Mouse (Mus musculus): ENCODE data around the gene Dda1. TPM values are rescaled to one million over a fixed set of nuclear protein-coding genes. Genes with fewer than 3 reads are reported as not detected.
"Not testable (repeated sequence)": the region's sequence is repeated elsewhere in the genome, so short reads cannot be mapped to it uniquely, and the experiment has no call there.

The Dda1 gene
- total RNA-seq (2014; rRNA removed) (191 and 195 TPM in 2 replicates), polyA plus RNA-seq (2015; fragmentation: Nextera tagmentation; extraction: Ambion mirVana) (241 and 246 TPM in 2 replicates)

GRCm38 (mm10) chr8:71468916-71469315 lies at the start of gene Dda1:
TSS of gene Dda1 (plus strand) at chr8:71469199.
- under 1% methylated on average over 36 of the region's 52 CpGs for WGBS
- no peak for TF ChIP-seq CTCF (IDR thresholded peaks at IDR 0.05; ENCODE audit: low read depth)
- DNase-seq (ENCODE audit: low spot score) (peak; percentile 100), ATAC-seq (peak; percentile 90)
- H3K9me3 ChIP-seq (ENCODE audit: low read length) = no peaks in the 10 kb centered on the region
- peak within 1 kb of the TSS; percentile 80 for H3K27ac ChIP-seq
- H3K36me3 ChIP-seq (ENCODE audit: insufficient read depth, low read length) = peaks cover 22% of the 10 kb centered on the region; the same call in 1 of the 2 replicates
- H3K4me3 ChIP-seq (ENCODE audit: low read length) = peak within 1 kb of the TSS; percentile 73
- peak within 1 kb of the TSS; percentile 81 for H3K4me2 ChIP-seq (ENCODE audit: low read depth, low read length)
- no peaks in the 10 kb centered on the region for H3K27me3 ChIP-seq (ENCODE audit: insufficient read depth, low read length)
- peak within 1 kb of the TSS; percentile 73 for H3K9ac ChIP-seq (replicated peaks; ENCODE audit: low read length)
- peaks cover 4% of the 10 kb centered on the region; the same call in 1 of the 2 replicates for H3K4me1 ChIP-seq (ENCODE audit: insufficient read depth, low read length)

GRCm38 (mm10) chr8:71422121-71422520 lies 46.9 kb upstream of the Dda1 start:
- ATAC-seq (no peak), DNase-seq (ENCODE audit: low spot score) (no peak)
- no peaks in the 10 kb centered on the region for H3K36me3 ChIP-seq (ENCODE audit: insufficient read depth, low read length)
- H3K9me3 ChIP-seq (ENCODE audit: low read length) = 0 out of 2 replicates have a peak, but pooled peaks cover 7% of the 10 kb centered on the region
- H3K4me3 ChIP-seq (ENCODE audit: low read length) = no peak overlapping the region
- H3K4me2 ChIP-seq (ENCODE audit: low read depth, low read length) = no peak overlapping the region
- no peak overlapping the region for H3K9ac ChIP-seq (replicated peaks; ENCODE audit: low read length)
- no peaks in the 10 kb centered on the region for H3K27me3 ChIP-seq (ENCODE audit: insufficient read depth, low read length)
- TF ChIP-seq CTCF (IDR thresholded peaks at IDR 0.05; ENCODE audit: low read depth) = no peak
- H3K27ac ChIP-seq = no peak overlapping the region
- H3K4me1 ChIP-seq (ENCODE audit: insufficient read depth, low read length) = no peaks in the 10 kb centered on the region

GRCm38 (mm10) chr8:71432935-71433334 lies 36.1 kb upstream of the Dda1 start:
- not testable (repeated sequence) for H3K9ac ChIP-seq (replicated peaks; ENCODE audit: low read length)

GRCm38 (mm10) chr8:71437041-71437440 lies 32.0 kb upstream of the Dda1 start:
- TF ChIP-seq CTCF (IDR thresholded peaks at IDR 0.05; ENCODE audit: low read depth) = no peak
- Histone ChIP-seq H3K27me3 (ENCODE audit: insufficient read depth, low read length) (no peaks in the 10 kb centered on the region), H3K4me3 (ENCODE audit: low read length) (no peak overlapping the region), H3K36me3 (ENCODE audit: insufficient read depth, low read length) (no peaks in the 10 kb centered on the region), H3K9me3 (ENCODE audit: low read length) (no peaks in the 10 kb centered on the region), H3K27ac (no peak overlapping the region), H3K9ac (replicated peaks; ENCODE audit: low read length) (no peak overlapping the region), H3K4me1 (ENCODE audit: insufficient read depth, low read length) (no peaks in the 10 kb centered on the region), H3K4me2 (ENCODE audit: low read depth, low read length) (no peak overlapping the region)
- ATAC-seq (no peak), DNase-seq (ENCODE audit: low spot score) (no peak)
- WGBS = 44% methylated on average over 3 of the region's 3 CpGs

More at GRCm38 (mm10) chr8:71432935-71433334, 36.1 kb upstream of the Dda1 start:
- not testable (repeated sequence) for H3K4me3 ChIP-seq (ENCODE audit: low read length); H3K36me3 ChIP-seq (ENCODE audit: insufficient read depth, low read length); H3K27ac ChIP-seq; H3K4me1 ChIP-seq (ENCODE audit: insufficient read depth, low read length); H3K4me2 ChIP-seq (ENCODE audit: low read depth, low read length); DNase-seq (ENCODE audit: low spot score); H3K9me3 ChIP-seq (ENCODE audit: low read length); ATAC-seq; H3K27me3 ChIP-seq (ENCODE audit: insufficient read depth, low read length)
- WGBS = 66% methylated on average over 1 of the region's 1 CpGs

- H3K27ac ChIP-seq = no peak overlapping the region
- DNase-seq (ENCODE audit: low spot score) (peak; percentile 84), ATAC-seq (peak; percentile 69; the same call in 1 of the 2 replicates)
- WGBS = under 1% methylated on average over 7 of the region's 7 CpGs
- H3K4me3 ChIP-seq (ENCODE audit: low read length) = no peak overlapping the region
- peak; percentile 81 for TF ChIP-seq CTCF (IDR thresholded peaks at IDR 0.05; ENCODE audit: low read depth)
- no peaks in the 10 kb centered on the region for H3K4me1 ChIP-seq (ENCODE audit: insufficient read depth, low read length)
- no peak overlapping the region for H3K4me2 ChIP-seq (ENCODE audit: low read depth, low read length)
- H3K9ac ChIP-seq (replicated peaks; ENCODE audit: low read length) = no peak overlapping the region
- H3K9me3 ChIP-seq (ENCODE audit: low read length) = no peaks in the 10 kb centered on the region
- no peaks in the 10 kb centered on the region for H3K27me3 ChIP-seq (ENCODE audit: insufficient read depth, low read length)
- H3K36me3 ChIP-seq (ENCODE audit: insufficient read depth, low read length) = no peaks in the 10 kb centered on the region
These were observed 27.6 kb upstream of the Dda1 start for GRCm38 (mm10) chr8:71441404-71441803.

GRCm38 (mm10) chr8:71445096-71445495 lies 23.9 kb upstream of the Dda1 start:
- Histone ChIP-seq H3K27me3 (ENCODE audit: insufficient read depth, low read length) (no peaks in the 10 kb centered on the region), H3K4me1 (ENCODE audit: insufficient read depth, low read length) (no peaks in the 10 kb centered on the region), H3K9ac (replicated peaks; ENCODE audit: low read length) (no peak overlapping the region), H3K4me3 (ENCODE audit: low read length) (no peak overlapping the region), H3K36me3 (ENCODE audit: insufficient read depth, low read length) (no peaks in the 10 kb centered on the region), H3K27ac (no peak overlapping the region), H3K4me2 (ENCODE audit: low read depth, low read length) (no peak overlapping the region), H3K9me3 (ENCODE audit: low read length) (no peaks in the 10 kb centered on the region)
- ATAC-seq = no peak
- DNase-seq (ENCODE audit: low spot score) = no peak
- TF ChIP-seq CTCF (IDR thresholded peaks at IDR 0.05; ENCODE audit: low read depth) = no peak
- 87% methylated on average over 7 of the region's 7 CpGs for WGBS

- H3K27me3 ChIP-seq (ENCODE audit: insufficient read depth, low read length) = no peaks in the 10 kb centered on the region
- H3K27ac ChIP-seq = no peak overlapping the region
- ATAC-seq (no peak), DNase-seq (ENCODE audit: low spot score) (no peak)
- H3K9me3 ChIP-seq (ENCODE audit: low read length) = no peaks in the 10 kb centered on the region
- 62% methylated on average over 4 of the region's 4 CpGs for WGBS
- no peak for TF ChIP-seq CTCF (IDR thresholded peaks at IDR 0.05; ENCODE audit: low read depth)
- no peak overlapping the region for H3K9ac ChIP-seq (replicated peaks; ENCODE audit: low read length)
- H3K4me3 ChIP-seq (ENCODE audit: low read length) = no peak overlapping the region
- H3K36me3 ChIP-seq (ENCODE audit: insufficient read depth, low read length) = 0 out of 2 replicates have a peak, but pooled peaks cover 1% of the 10 kb centered on the region
- no peaks in the 10 kb centered on the region for H3K4me1 ChIP-seq (ENCODE audit: insufficient read depth, low read length)
- no peak overlapping the region for H3K4me2 ChIP-seq (ENCODE audit: low read depth, low read length)
These were observed 17.7 kb upstream of the Dda1 start for GRCm38 (mm10) chr8:71451337-71451736.

Measured in hindbrain, postnatal 0 days (tissue).